Mouse (Mus musculus) midbrain, embryonic 13.5 days (tissue): ENCODE data around the gene Ntrk2. TPM values are rescaled to one million over a fixed set of nuclear protein-coding genes. Genes with fewer than 3 reads are reported as not detected.

Experiments
- ATAC-seq: fragments of 200-750 bp; cut with Nextera tagmentation; 2 replicates; pipeline ENCODE4 v1.8.0; 2017; ENCODE audit warnings: mild to moderate bottlenecking, moderate TSS enrichment, moderate library complexity
- H3K27ac ChIP-seq: fragments of 300-500 bp; sonication (generic); 2 replicates; pipeline ENCODE4 v1.5.1; 2015; ENCODE audit warnings: inconsistent platforms, mild to moderate bottlenecking, moderate library complexity
- H3K27me3 ChIP-seq: fragments of 300-500 bp; sonication (generic); 2 replicates; pipeline ENCODE4 v1.6.1; 2015; ENCODE audit warnings: mild to moderate bottlenecking, inconsistent platforms
- H3K36me3 ChIP-seq: fragments of 300-500 bp; sonication (generic); 2 replicates; pipeline ENCODE4 v1.6.1; 2015; ENCODE audit warnings: mild to moderate bottlenecking, inconsistent platforms
- H3K4me1 ChIP-seq: fragments of 300-500 bp; sonication (generic); replicated peaks from 2 replicates; pipeline ENCODE4 v1.6.1; 2015; ENCODE audit warnings: inconsistent platforms
- H3K4me2 ChIP-seq: fragments of 300-500 bp; sonication (generic); replicated peaks from 2 replicates; pipeline ENCODE4 v1.6.1; 2015; ENCODE audit warnings: moderate library complexity, mild to moderate bottlenecking, inconsistent platforms
- H3K4me3 ChIP-seq: fragments of 300-500 bp; sonication (generic); replicated peaks from 2 replicates; pipeline ENCODE4 v1.5.1; 2015; ENCODE audit warnings: mild to moderate bottlenecking, inconsistent platforms
- H3K9ac ChIP-seq: fragments of 300-500 bp; sonication (generic); replicated peaks from 2 replicates; pipeline ENCODE4 v1.6.1; 2015; ENCODE audit warnings: mild to moderate bottlenecking, inconsistent platforms
- H3K9me3 ChIP-seq: fragments of 300-500 bp; sonication (generic); 2 replicates; pipeline ENCODE4 v1.6.1; 2016; ENCODE audit warnings: mild to moderate bottlenecking, inconsistent platforms
- WGBS: fragments of 180-500 bp; shearing (Covaris S2); methylation state at CpG from one replicate; pipeline ENCODE4 v1.1.7; 2015; 5-methylcytosine and 5-hydroxymethylcytosine counted together
- polyA plus RNA-seq: library from polyadenylated mRNA; unstranded; fragments of >200 nt; fragmentation: Nextera tagmentation; extraction: Ambion mirVana; gene quantifications from 2 replicates; pipeline ENCODE4 v1.2.1, GENCODE M21; 2015

The Ntrk2 gene
- polyA plus RNA-seq, 1 experiment from 2014 or later, result 78.5 TPM

GRCm38 (mm10) chr13:58807629-58808363, 1.4 kb downstream of the Ntrk2 start:
- peak; percentile 77 for ATAC-seq
- Histone ChIP-seq H3K9me3 (no peaks in the 10 kb centered on the region), H3K4me1 (peaks cover 45% of the 10 kb centered on the region), H3K4me2 (peak overlapping the region; percentile 74), H3K4me3 (peak overlapping the region; percentile 87), H3K36me3 (no peaks in the 10 kb centered on the region), H3K27ac (peak overlapping the region; percentile 95), H3K27me3 (peaks cover 13% of the 10 kb centered on the region), H3K9ac (peak overlapping the region; percentile 94)
- WGBS, result under 1% methylated on average over 50 of the region's 50 CpGs

GRCm38 (mm10) chr13:58808381-58808821, 2.0 kb downstream of the Ntrk2 start:
- peak overlapping the region; percentile 87 for H3K4me3 ChIP-seq
- peak overlapping the region; percentile 74 for H3K4me2 ChIP-seq
- WGBS, result 0% methylated on average over 32 of the region's 32 CpGs
- H3K4me1 ChIP-seq, result peaks cover 46% of the 10 kb centered on the region
- H3K9me3 ChIP-seq, result no peaks in the 10 kb centered on the region
- no peaks in the 10 kb centered on the region for H3K36me3 ChIP-seq
- peaks cover 13% of the 10 kb centered on the region for H3K27me3 ChIP-seq
- H3K9ac ChIP-seq, result peak overlapping the region; percentile 94
- H3K27ac ChIP-seq, result peak overlapping the region; percentile 95
- peak; percentile 40 for ATAC-seq

GRCm38 (mm10) chr13:58809930-58810329, 3.6 kb downstream of the Ntrk2 start:
- H3K36me3 ChIP-seq, result peaks cover 10% of the 10 kb centered on the region; the same call in 1 of the 2 replicates
- peak overlapping the region; percentile 87 for H3K4me3 ChIP-seq
- WGBS, result 62% methylated on average over 8 of the region's 8 CpGs
- ATAC-seq, result no peak
- peak overlapping the region; percentile 74 for H3K4me2 ChIP-seq
- peaks cover 10% of the 10 kb centered on the region for H3K27me3 ChIP-seq
- H3K4me1 ChIP-seq, result peaks cover 46% of the 10 kb centered on the region
- peak overlapping the region; percentile 94 for H3K9ac ChIP-seq
- H3K9me3 ChIP-seq, result no peaks in the 10 kb centered on the region
- H3K27ac ChIP-seq, result no peak overlapping the region

- H3K4me1 ChIP-seq, result peaks cover 18% of the 10 kb centered on the region
- ATAC-seq, result no peak
- no peaks in the 10 kb centered on the region for H3K27me3 ChIP-seq
- no peak overlapping the region for H3K4me2 ChIP-seq
- peaks cover 23% of the 10 kb centered on the region for H3K36me3 ChIP-seq
- WGBS, result 80% methylated on average over 7 of the region's 7 CpGs
- H3K27ac ChIP-seq, result no peak overlapping the region
- no peak overlapping the region for H3K4me3 ChIP-seq
- H3K9ac ChIP-seq, result no peak overlapping the region
- no peaks in the 10 kb centered on the region for H3K9me3 ChIP-seq
These were observed 18.4 kb downstream of the Ntrk2 start for GRCm38 (mm10) chr13:58824752-58825151.

DNA sequence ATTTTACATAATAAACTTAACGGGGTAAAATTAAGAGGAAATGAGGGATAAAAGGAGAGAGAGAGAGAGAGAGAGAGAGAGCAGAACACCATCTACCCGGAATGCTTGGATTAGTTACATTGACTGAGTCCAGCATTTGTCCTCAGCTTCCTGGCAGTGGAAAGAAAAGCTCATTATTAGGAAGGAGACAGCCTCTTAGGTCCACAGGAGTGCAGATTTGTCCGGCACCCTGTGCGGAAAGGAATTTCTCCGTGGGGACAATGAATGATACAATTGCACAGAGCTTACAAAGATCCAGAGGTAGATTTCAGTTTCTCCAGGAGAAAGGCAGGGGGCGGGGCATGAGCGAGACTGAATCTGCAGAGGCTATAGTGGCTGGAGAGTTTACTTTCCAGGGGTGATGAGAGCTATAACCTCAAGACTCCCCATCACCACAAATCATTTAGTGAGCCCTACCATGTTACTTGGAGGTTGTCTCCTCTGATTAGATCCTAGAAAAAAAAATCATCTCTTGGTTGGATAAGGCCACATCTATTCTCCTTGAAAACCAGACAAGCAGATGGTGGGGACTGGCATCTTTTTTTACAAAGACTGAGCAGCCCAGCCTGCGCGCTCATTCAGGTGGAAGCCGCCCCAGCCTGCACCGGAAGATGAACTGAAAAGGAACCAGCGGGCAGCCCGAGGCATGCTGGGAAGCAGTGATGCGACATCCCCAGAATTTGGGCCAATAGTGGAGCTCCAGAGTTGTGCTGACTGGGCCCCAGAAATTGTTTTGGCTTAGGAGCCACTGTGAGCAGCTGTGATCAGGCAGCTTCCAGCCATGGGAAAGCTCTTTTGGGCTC, 20.2 kb downstream of the Ntrk2 start:
- Histone ChIP-seq H3K9ac (no peak overlapping the region), H3K36me3 (peaks cover 9% of the 10 kb centered on the region), H3K4me2 (no peak overlapping the region), H3K27ac (peak overlapping the region; percentile 35; the same call in 1 of the 2 replicates), H3K4me1 (peaks cover 24% of the 10 kb centered on the region), H3K27me3 (no peaks in the 10 kb centered on the region), H3K4me3 (no peak overlapping the region), H3K9me3 (no peaks in the 10 kb centered on the region)
- WGBS, result 27% methylated on average over 14 of the region's 14 CpGs
- ATAC-seq, result no peak

DNA sequence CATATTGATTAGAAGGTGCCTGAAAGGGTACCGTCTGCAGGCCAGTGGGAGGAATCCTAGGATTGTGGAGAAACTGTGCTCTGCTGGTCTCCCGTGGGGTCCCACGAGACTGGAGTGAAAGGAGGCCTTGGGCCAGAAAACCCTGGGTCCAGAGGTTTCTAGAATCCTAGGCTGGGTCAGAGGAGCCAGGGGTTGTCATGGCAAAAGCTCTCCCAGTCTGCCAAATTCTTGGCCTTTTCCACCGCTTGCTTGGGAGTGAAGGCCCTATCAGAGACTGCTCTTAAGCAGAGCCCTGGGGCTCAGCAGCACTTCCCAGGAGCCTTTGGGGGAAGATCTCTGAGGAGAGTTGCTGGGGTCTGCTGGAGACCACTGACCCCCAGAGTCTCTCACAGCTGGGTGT, 25.6 kb downstream of the Ntrk2 start:
- no peak overlapping the region for H3K4me3 ChIP-seq
- H3K4me1 ChIP-seq, result peaks cover 20% of the 10 kb centered on the region
- H3K36me3 ChIP-seq, result peaks cover 6% of the 10 kb centered on the region
- no peaks in the 10 kb centered on the region for H3K9me3 ChIP-seq
- H3K4me2 ChIP-seq, result no peak overlapping the region
- ATAC-seq, result no peak
- no peaks in the 10 kb centered on the region for H3K27me3 ChIP-seq
- peak overlapping the region; percentile 19; the same call in 1 of the 2 replicates for H3K27ac ChIP-seq
- H3K9ac ChIP-seq, result 0 out of 2 replicates have a peak overlapping the region, but pooled peaks have one; percentile 19
- 51% methylated on average over 4 of the region's 4 CpGs for WGBS

DNA sequence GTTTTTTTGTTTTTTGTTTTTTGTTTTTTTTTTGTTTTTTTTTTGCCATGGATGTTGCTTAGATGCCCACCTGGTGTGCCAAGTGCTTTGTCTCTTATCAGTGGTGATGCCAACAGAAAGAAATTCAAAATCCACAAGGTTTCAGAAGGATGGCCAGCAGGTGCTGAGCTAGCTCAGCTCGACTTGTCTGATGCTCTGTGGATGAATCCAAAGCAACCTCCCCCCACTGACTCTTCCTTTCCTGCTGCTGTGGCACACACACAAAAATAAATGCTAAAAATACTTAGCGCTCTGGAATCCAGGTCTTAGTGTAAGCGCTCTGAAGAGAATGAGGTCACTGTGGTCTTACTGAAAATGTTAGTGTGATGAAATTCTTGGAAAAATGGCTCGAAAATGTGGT, 28.4 kb downstream of the Ntrk2 start:
- Histone ChIP-seq H3K36me3 (peaks cover 15% of the 10 kb centered on the region), H3K27ac (no peak overlapping the region), H3K4me1 (peaks cover 15% of the 10 kb centered on the region), H3K9ac (no peak overlapping the region), H3K9me3 (no peaks in the 10 kb centered on the region), H3K4me3 (no peak overlapping the region), H3K4me2 (no peak overlapping the region), H3K27me3 (no peaks in the 10 kb centered on the region)
- WGBS, result 86% methylated on average over 4 of the region's 4 CpGs
- no peak for ATAC-seq

DNA sequence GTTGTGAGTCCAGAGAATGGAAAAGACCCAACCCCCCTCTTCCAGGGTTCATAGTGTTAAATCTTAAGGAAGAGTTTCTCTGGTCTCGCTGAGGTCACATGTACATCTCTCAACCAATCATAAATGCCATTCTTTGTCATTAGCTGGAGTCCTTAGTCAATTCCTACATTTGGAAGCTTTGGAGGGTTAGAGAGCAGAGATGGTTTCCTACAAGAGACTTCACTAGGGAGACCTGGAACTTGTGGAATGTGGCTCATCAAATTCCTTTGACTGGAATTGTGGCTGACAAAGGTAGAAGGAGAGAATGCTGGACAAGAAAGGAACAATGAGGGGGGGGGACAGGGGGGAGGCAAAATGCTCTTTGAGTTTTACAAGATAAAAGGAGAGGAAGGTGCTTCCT, 30.5 kb downstream of the Ntrk2 start:
- Histone ChIP-seq H3K9ac (no peak overlapping the region), H3K4me1 (peaks cover 9% of the 10 kb centered on the region), H3K36me3 (peaks cover 15% of the 10 kb centered on the region), H3K27me3 (no peaks in the 10 kb centered on the region), H3K27ac (no peak overlapping the region), H3K4me2 (no peak overlapping the region), H3K9me3 (no peaks in the 10 kb centered on the region), H3K4me3 (no peak overlapping the region)
- WGBS, result 94% methylated on average over 1 of the region's 1 CpGs
- ATAC-seq, result no peak

GRCm38 (mm10) chr13:58838110-58838509, 31.7 kb downstream of the Ntrk2 start:
- no peak overlapping the region for H3K9ac ChIP-seq
- ATAC-seq, result no peak
- no peak overlapping the region for H3K27ac ChIP-seq
- no peaks in the 10 kb centered on the region for H3K27me3 ChIP-seq
- no peak overlapping the region for H3K4me3 ChIP-seq
- 88% methylated on average over 8 of the region's 8 CpGs for WGBS
- H3K9me3 ChIP-seq, result no peaks in the 10 kb centered on the region
- peaks cover 4% of the 10 kb centered on the region for H3K4me1 ChIP-seq
- no peak overlapping the region for H3K4me2 ChIP-seq
- H3K36me3 ChIP-seq, result peaks cover 15% of the 10 kb centered on the region

DNA sequence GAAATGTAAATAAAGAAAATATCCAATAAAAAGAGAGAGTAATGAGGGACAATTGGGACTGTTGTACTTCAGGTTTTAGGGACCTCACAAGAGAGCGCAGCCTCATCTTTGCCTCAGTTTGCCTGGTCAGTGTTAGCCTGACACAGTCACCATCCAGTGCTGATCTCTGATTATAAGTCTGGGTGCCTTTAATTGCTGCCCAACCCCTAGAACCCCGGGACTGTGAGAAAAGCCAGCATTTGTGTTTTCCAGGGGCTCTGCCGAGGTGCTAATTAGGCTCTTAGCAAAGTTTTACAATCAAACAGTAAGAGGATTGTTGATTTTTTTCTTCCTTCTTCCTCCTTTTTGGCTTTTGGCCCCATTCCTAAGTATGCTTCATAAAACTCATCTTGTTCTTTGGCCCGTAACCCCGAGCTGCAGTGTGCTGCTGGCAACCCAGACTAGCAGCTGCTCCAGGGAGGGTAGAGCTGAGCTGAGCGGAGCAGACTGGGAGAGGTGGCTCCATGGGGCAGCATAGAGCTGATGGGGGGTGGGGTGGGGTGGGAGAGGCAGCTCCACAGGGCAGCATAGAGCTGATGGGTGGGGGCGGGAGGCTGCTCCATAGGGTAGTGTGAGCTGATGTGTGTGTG, 34.5 kb downstream of the Ntrk2 start:
- peak; percentile 80 for ATAC-seq
- 40% methylated on average over 7 of the region's 7 CpGs for WGBS
- H3K27me3 ChIP-seq, result no peaks in the 10 kb centered on the region
- H3K27ac ChIP-seq, result no peak overlapping the region
- H3K4me1 ChIP-seq, result peaks cover 14% of the 10 kb centered on the region
- peaks cover 30% of the 10 kb centered on the region for H3K36me3 ChIP-seq
- no peak overlapping the region for H3K4me2 ChIP-seq
- H3K4me3 ChIP-seq, result no peak overlapping the region
- H3K9me3 ChIP-seq, result no peaks in the 10 kb centered on the region
- no peak overlapping the region for H3K9ac ChIP-seq

GRCm38 (mm10) chr13:58843826-58844225, 37.5 kb downstream of the Ntrk2 start:
- no peak overlapping the region for H3K9ac ChIP-seq
- peaks cover 15% of the 10 kb centered on the region for H3K4me1 ChIP-seq
- H3K27me3 ChIP-seq, result no peaks in the 10 kb centered on the region
- peaks cover 40% of the 10 kb centered on the region for H3K36me3 ChIP-seq
- no peaks in the 10 kb centered on the region for H3K9me3 ChIP-seq
- H3K4me2 ChIP-seq, result no peak overlapping the region
- no peak for ATAC-seq
- 89% methylated on average over 9 of the region's 9 CpGs for WGBS
- no peak overlapping the region for H3K4me3 ChIP-seq
- no peak overlapping the region for H3K27ac ChIP-seq

GRCm38 (mm10) chr13:58848578-58848977, 42.2 kb downstream of the Ntrk2 start:
- peaks cover 11% of the 10 kb centered on the region; the same call in 1 of the 2 replicates for H3K4me1 ChIP-seq
- H3K4me3 ChIP-seq, result no peak overlapping the region
- no peaks in the 10 kb centered on the region for H3K27me3 ChIP-seq
- no peaks in the 10 kb centered on the region for H3K9me3 ChIP-seq
- no peak for ATAC-seq
- H3K36me3 ChIP-seq, result peaks cover 38% of the 10 kb centered on the region
- H3K4me2 ChIP-seq, result no peak overlapping the region
- no peak overlapping the region for H3K9ac ChIP-seq
- no peak overlapping the region for H3K27ac ChIP-seq
- WGBS, result 86% methylated on average over 4 of the region's 4 CpGs
